Comparison of ENCODE assay signal across 10 mouse cellular contexts in the genomic region with DNA sequence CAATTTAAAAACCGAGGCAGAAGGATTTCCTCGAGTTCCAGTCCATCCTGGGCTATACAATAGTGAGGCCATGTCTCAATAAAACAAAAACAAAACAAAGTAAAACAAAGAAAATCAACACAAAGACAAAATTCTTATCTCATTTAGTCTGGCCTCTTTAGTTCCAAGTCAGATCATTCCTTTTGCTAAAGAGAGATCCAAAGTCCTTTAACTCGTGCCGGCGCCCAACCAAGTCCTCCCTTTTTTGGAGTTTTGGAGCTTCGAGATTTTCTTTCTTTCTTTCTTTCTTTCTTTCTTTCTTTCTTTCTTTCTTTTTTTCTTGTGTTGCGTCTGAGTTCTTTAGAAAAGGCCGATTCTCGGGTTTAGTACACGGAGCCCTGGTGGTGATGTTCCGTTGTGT. TPM values are rescaled to one million over a fixed set of nuclear protein-coding genes. Genes with fewer than 3 reads are reported as not detected.
DNase-seq lines count a peak whose midpoint lies in the region; ATAC-seq and TF ChIP-seq lines count a peak whose summit lies in the region.
"Had no signal": no experiment of that assay in that cellular context is flagged by ENCODE, and none has a peak within 500 bp of the region (broad histone marks: within the 10 kb centered on the region; RNA-seq: fewer than 3 reads in every experiment).

No protein-coding gene starts in this region.

- H3ac ChIP-seq in C2C12 (ENCODE audit: control insufficient read depth, insufficient read length, low read depth): no peak overlapping the region

- H3K4me3 ChIP-seq in heart, embryonic 10.5 days: peak overlapping the region; percentile 71
- peak overlapping the region; percentile 26 for H3K4me3 ChIP-seq in C2C12 (ENCODE audit: insufficient read depth, poor library complexity, severe bottlenecking)
- peak overlapping the region; percentile 29 for H3K4me3 ChIP-seq in forebrain, embryonic 14.5 days (ENCODE audit: low read depth, low read length)
- peak overlapping the region; percentile 46 for H3K4me3 ChIP-seq in limb, embryonic 15.5 days

- H3K79me3 ChIP-seq in C2C12 (ENCODE audit: low read depth): no peaks in the 10 kb centered on the region

- DNase-seq in heart, embryonic 10.5 days (ENCODE audit: low spot score): no peak
- DNase-seq in heart, adult 8-10 months (ENCODE audit: low spot score): no peak
- DNase-seq in forebrain, embryonic 14.5 days (ENCODE audit: low spot score): no peak
- no peak for DNase-seq in gastrocnemius, postnatal 10 days
- DNase-seq in spleen, postnatal 14 days (ENCODE audit: low spot score in 2 of 2): no peak
- no peak for DNase-seq in gastrocnemius, postnatal 25 days
- DNase-seq: adrenal gland, postnatal 10 days; kidney, adult 11 months had no signal

- H3K9ac ChIP-seq in forebrain, embryonic 14.5 days (ENCODE audit: low read length): no peak overlapping the region
- no peak overlapping the region for H3K9ac ChIP-seq in limb, embryonic 15.5 days

- H3K4me2 ChIP-seq in forebrain, embryonic 14.5 days (ENCODE audit: low read length): peak overlapping the region; percentile 59
- H3K4me2 ChIP-seq in limb, embryonic 15.5 days: peak overlapping the region; percentile 68

- H3K36me3 ChIP-seq in heart, embryonic 10.5 days: no peaks in the 10 kb centered on the region
- no peaks in the 10 kb centered on the region for H3K36me3 ChIP-seq in C2C12 (ENCODE audit: control insufficient read depth, insufficient read depth)
- no peaks in the 10 kb centered on the region for H3K36me3 ChIP-seq in forebrain, embryonic 14.5 days (ENCODE audit: control insufficient read depth, insufficient read depth, low read length)
- no peaks in the 10 kb centered on the region for H3K36me3 ChIP-seq in limb, embryonic 15.5 days

- 0 out of 2 replicates have a peak overlapping the region, but pooled peaks have one; percentile 11 for H3K27ac ChIP-seq in heart, embryonic 10.5 days
- no peak overlapping the region for H3K27ac ChIP-seq in forebrain, embryonic 14.5 days (ENCODE audit: low read depth, low read length)
- no peak overlapping the region for H3K27ac ChIP-seq in limb, embryonic 15.5 days

- no peak for TF ChIP-seq CTCF in C2C12 (IDR thresholded peaks at IDR 0.05; ENCODE audit: control insufficient read depth, insufficient read depth, insufficient read length)

- 0% methylated on average over 11 of the region's 11 CpGs for WGBS in heart, embryonic 10.5 days
- 2% methylated on average over 11 of the region's 11 CpGs for WGBS in forebrain, embryonic 14.5 days
- 4% methylated on average over 11 of the region's 11 CpGs for WGBS in limb, embryonic 15.5 days

- H3K9me3 ChIP-seq in heart, embryonic 10.5 days: no peaks in the 10 kb centered on the region
- no peaks in the 10 kb centered on the region for H3K9me3 ChIP-seq in forebrain, embryonic 14.5 days (replicated peaks; ENCODE audit: control insufficient read depth, low read length)
- no peaks in the 10 kb centered on the region for H3K9me3 ChIP-seq in limb, embryonic 15.5 days

- peaks cover 8% of the 10 kb centered on the region; the same call in 1 of the 2 replicates for H3K4me1 ChIP-seq in heart, embryonic 10.5 days
- peaks cover 5% of the 10 kb centered on the region; the same call in 1 of the 2 replicates for H3K4me1 ChIP-seq in forebrain, embryonic 14.5 days (ENCODE audit: control insufficient read depth, insufficient read depth, low read length)
- H3K4me1 ChIP-seq in limb, embryonic 15.5 days: no peaks in the 10 kb centered on the region; the same call in 1 of the 2 replicates

- no peaks in the 10 kb centered on the region for H3K79me2 ChIP-seq in C2C12 (ENCODE audit: control insufficient read depth, insufficient read depth)

- ATAC-seq in forebrain, embryonic 14.5 days: no peak
- ATAC-seq in limb, embryonic 15.5 days (ENCODE audit: insufficient number of reproducible peaks, low FRiP score, low TSS enrichment, low read depth): no peak

- H3K27me3 ChIP-seq in heart, embryonic 10.5 days (ENCODE audit: insufficient read depth, poor library complexity, severe bottlenecking): no peaks in the 10 kb centered on the region
- no peaks in the 10 kb centered on the region for H3K27me3 ChIP-seq in C2C12 (ENCODE audit: control insufficient read depth, insufficient read depth, insufficient read length)
- peaks cover 34% of the 10 kb centered on the region for H3K27me3 ChIP-seq in forebrain, embryonic 14.5 days (replicated peaks; ENCODE audit: control insufficient read depth, insufficient read depth, low read length)
- H3K27me3 ChIP-seq in limb, embryonic 15.5 days: peaks cover 16% of the 10 kb centered on the region

TF ChIP-seq in C2C12, 6 proteins besides CTCF, POLR2A, EP300 and RAD21:
- no peak for TF ChIP-seq MYOD1 (IDR thresholded peaks at IDR 0.05; ENCODE audit: control insufficient read depth, insufficient read length, low read depth)
- no peak for TF ChIP-seq MYOG (IDR thresholded peaks at IDR 0.05; ENCODE audit: control insufficient read depth, extremely low read depth, insufficient read length)

RNA-seq across cellular contexts. Expression of gene Zfp184, which starts 27.4 kb away (rescaled TPM):
- polyA plus RNA-seq in heart, embryonic 10.5 days (2016; fragmentation: Nextera tagmentation; extraction: Ambion mirVana): 7.4 and 9.1 TPM in 2 replicates
- 1 to 10 TPM in 1 of 4 experiments, under 1 TPM in 3; 0.46 to 1.0 (median 0.83) TPM for total RNA-seq in heart, adult 8-10 months (2022)
- polyA plus RNA-seq in C2C12 (2012; fragmentation: generic; extraction: Trizol): 1.4 TPM
- 28.3 and 34.9 TPM in 2 replicates for polyA plus RNA-seq in forebrain, embryonic 14.5 days (2014; fragmentation: Nextera tagmentation; extraction: Ambion mirVana)
- 7.8 and 8.8 TPM in 2 replicates for polyA plus RNA-seq in limb, embryonic 15.5 days (2015; fragmentation: Nextera tagmentation; extraction: Ambion mirVana)
- 1 to 10 TPM in 1 of 2 experiments, under 1 TPM in 1; 0.73 to 1.2 TPM for total RNA-seq in gastrocnemius, postnatal 10 days (2021)
- total RNA-seq in gastrocnemius, postnatal 25 days (2021): under 1 TPM; 0.26 to 0.54 TPM
